Comparison of ENCODE assay signal across 15 mouse cellular contexts in the genomic region with DNA sequence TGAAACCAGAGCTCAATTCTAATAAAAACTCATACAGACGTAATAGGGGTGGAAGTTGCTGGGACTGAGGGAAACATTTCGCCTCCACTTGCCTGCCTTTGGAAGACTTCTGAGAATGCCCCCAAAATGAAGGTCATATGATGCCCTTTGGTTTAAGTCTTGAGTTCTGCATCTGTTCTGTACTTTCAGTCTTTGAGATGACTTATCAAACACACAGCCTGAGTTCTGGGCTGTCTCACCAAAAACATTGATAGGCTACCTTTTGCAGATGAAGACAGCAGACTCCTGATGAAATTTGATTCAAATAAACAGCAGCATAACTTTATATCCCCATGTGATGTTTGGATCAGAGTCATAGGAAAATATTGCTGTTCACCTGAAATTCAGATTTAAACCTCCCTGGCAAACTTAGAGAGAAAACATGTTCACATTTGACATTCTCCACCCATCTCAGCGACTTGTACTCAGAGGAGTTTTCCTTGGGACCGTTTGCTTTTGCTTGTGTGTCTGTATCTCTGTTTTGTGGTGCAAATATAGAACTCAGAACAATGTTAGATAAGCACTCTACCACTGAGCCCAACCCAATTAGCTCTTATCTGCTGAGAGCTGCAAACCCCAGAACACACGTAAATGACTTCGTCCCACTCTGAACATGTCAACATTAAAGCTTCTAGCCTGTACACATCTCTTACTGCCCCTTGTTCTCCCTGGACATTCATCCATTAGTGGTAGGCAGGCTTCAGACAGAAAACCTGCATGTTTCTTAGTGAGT.
A peak's percentile ranks its signal among the peaks of the same experiment; 100 is the strongest.
DNase-seq lines count a peak whose midpoint lies in the region; ATAC-seq and TF ChIP-seq lines count a peak whose summit lies in the region.
"Had no signal": no experiment of that assay in that cellular context is flagged by ENCODE, and none has a peak within 500 bp of the region (broad histone marks: within the 10 kb centered on the region; RNA-seq: fewer than 3 reads in every experiment).

No protein-coding gene starts in this region.

- peaks cover 39% of the 10 kb centered on the region for H3K4me1 ChIP-seq in embryonic facial prominence, embryonic 13.5 days
- peaks cover 25% of the 10 kb centered on the region for H3K4me1 ChIP-seq in embryonic facial prominence, embryonic 10.5 days
- peaks cover 31% of the 10 kb centered on the region for H3K4me1 ChIP-seq in hindbrain, embryonic 10.5 days (replicated peaks)
- 0 out of 2 replicates have a peak, but pooled peaks cover 5% of the 10 kb centered on the region for H3K4me1 ChIP-seq in hindbrain, postnatal 0 days (ENCODE audit: insufficient read depth, low read length)
- H3K4me1 ChIP-seq in limb, embryonic 13.5 days = peaks cover 36% of the 10 kb centered on the region
- peaks cover 3% of the 10 kb centered on the region; the same call in 1 of the 2 replicates for H3K4me1 ChIP-seq in stomach, embryonic 14.5 days (ENCODE audit: control insufficient read depth, insufficient read depth, low read length)

- H3K9me3 ChIP-seq in embryonic facial prominence, embryonic 13.5 days = no peaks in the 10 kb centered on the region
- H3K9me3 ChIP-seq in embryonic facial prominence, embryonic 10.5 days = no peaks in the 10 kb centered on the region
- no peaks in the 10 kb centered on the region for H3K9me3 ChIP-seq in hindbrain, embryonic 10.5 days
- H3K9me3 ChIP-seq in hindbrain, postnatal 0 days (ENCODE audit: low read length) = no peaks in the 10 kb centered on the region
- no peaks in the 10 kb centered on the region for H3K9me3 ChIP-seq in limb, embryonic 13.5 days
- no peaks in the 10 kb centered on the region for H3K9me3 ChIP-seq in stomach, embryonic 14.5 days (ENCODE audit: control insufficient read depth, low read depth, low read length)
- H3K9me3 ChIP-seq: neural tube, embryonic 12.5 days had no signal

- H3K9ac ChIP-seq in embryonic facial prominence, embryonic 13.5 days = no peak overlapping the region
- no peak overlapping the region for H3K9ac ChIP-seq in hindbrain, postnatal 0 days (replicated peaks; ENCODE audit: low read length)
- H3K9ac ChIP-seq in limb, embryonic 13.5 days = no peak overlapping the region
- H3K9ac ChIP-seq in stomach, embryonic 14.5 days (replicated peaks; ENCODE audit: low read depth, low read length) = no peak overlapping the region
- H3K9ac ChIP-seq: neural tube, embryonic 12.5 days had no signal

- H3K27ac ChIP-seq in embryonic facial prominence, embryonic 13.5 days = peak overlapping the region; percentile 44
- no peak overlapping the region for H3K27ac ChIP-seq in embryonic facial prominence, embryonic 10.5 days (replicated peaks)
- peak overlapping the region; percentile 71 for H3K27ac ChIP-seq in hindbrain, embryonic 10.5 days
- H3K27ac ChIP-seq in hindbrain, postnatal 0 days = no peak overlapping the region
- peak overlapping the region; percentile 67; the same call in 1 of the 2 replicates for H3K27ac ChIP-seq in limb, embryonic 13.5 days
- 0 out of 2 replicates have a peak overlapping the region, but pooled peaks have one; percentile 18 for H3K27ac ChIP-seq in stomach, embryonic 14.5 days (ENCODE audit: low read length)
- H3K27ac ChIP-seq: neural tube, embryonic 12.5 days had no signal

- H3K36me3 ChIP-seq in embryonic facial prominence, embryonic 13.5 days = no peaks in the 10 kb centered on the region
- no peaks in the 10 kb centered on the region for H3K36me3 ChIP-seq in embryonic facial prominence, embryonic 10.5 days (replicated peaks)
- no peaks in the 10 kb centered on the region for H3K36me3 ChIP-seq in hindbrain, embryonic 10.5 days
- H3K36me3 ChIP-seq in hindbrain, postnatal 0 days (ENCODE audit: insufficient read depth, low read length) = no peaks in the 10 kb centered on the region
- no peaks in the 10 kb centered on the region for H3K36me3 ChIP-seq in limb, embryonic 13.5 days
- H3K36me3 ChIP-seq in stomach, embryonic 14.5 days (ENCODE audit: control insufficient read depth, insufficient read depth, low read length) = no peaks in the 10 kb centered on the region
- H3K36me3 ChIP-seq: neural tube, embryonic 12.5 days had no signal

- H3K27me3 ChIP-seq in embryonic facial prominence, embryonic 13.5 days = no peaks in the 10 kb centered on the region
- H3K27me3 ChIP-seq in embryonic facial prominence, embryonic 10.5 days (replicated peaks; ENCODE audit: low read depth, poor library complexity, severe bottlenecking) = no peaks in the 10 kb centered on the region
- H3K27me3 ChIP-seq in hindbrain, embryonic 10.5 days (ENCODE audit: insufficient read depth, poor library complexity, severe bottlenecking) = peaks cover 4% of the 10 kb centered on the region; the same call in 1 of the 2 replicates
- no peaks in the 10 kb centered on the region for H3K27me3 ChIP-seq in hindbrain, postnatal 0 days (ENCODE audit: insufficient read depth, low read length)
- no peaks in the 10 kb centered on the region for H3K27me3 ChIP-seq in limb, embryonic 13.5 days
- no peaks in the 10 kb centered on the region for H3K27me3 ChIP-seq in stomach, embryonic 14.5 days (ENCODE audit: control insufficient read depth, insufficient read depth, low read length)
- H3K27me3 ChIP-seq: CH12.LX; neural tube, embryonic 12.5 days had no signal

- 71% methylated on average over 6 of the region's 6 CpGs for WGBS in embryonic facial prominence, embryonic 13.5 days
- whole genome bisulfite sequencing in embryonic facial prominence, embryonic 10.5 days = 88% methylated on average over 6 of the region's 6 CpGs
- 89% methylated on average over 6 of the region's 6 CpGs for WGBS in hindbrain, embryonic 10.5 days
- 86% methylated on average over 6 of the region's 6 CpGs for WGBS in hindbrain, postnatal 0 days
- WGBS in limb, embryonic 13.5 days = 71% methylated on average over 6 of the region's 6 CpGs
- WGBS in stomach, embryonic 14.5 days = 66% methylated on average over 6 of the region's 6 CpGs

- no peak overlapping the region for H3K4me2 ChIP-seq in embryonic facial prominence, embryonic 13.5 days
- no peak overlapping the region for H3K4me2 ChIP-seq in hindbrain, postnatal 0 days (ENCODE audit: low read depth, low read length)
- H3K4me2 ChIP-seq in limb, embryonic 13.5 days (replicated peaks) = no peak overlapping the region
- H3K4me2 ChIP-seq in stomach, embryonic 14.5 days (replicated peaks; ENCODE audit: low read depth, low read length) = no peak overlapping the region
- H3K4me2 ChIP-seq: neural tube, embryonic 12.5 days had no signal

- DNase-seq in embryonic facial prominence, embryonic 10.5 days (ENCODE audit: low spot score) = no peak
- DNase-seq in hindbrain, embryonic 10.5 days (ENCODE audit: low spot score) = no peak
- no peak for DNase-seq in hindbrain, postnatal 0 days (ENCODE audit: low spot score)
- DNase-seq in lung, postnatal 36 days = no peak
- DNase-seq in gastrocnemius, postnatal 14 days = no peak
- DNase-seq: adrenal gland, postnatal 14 days; cerebellum, adult 11-12 months; lung, postnatal 4 days had no signal

- ATAC-seq in embryonic facial prominence, embryonic 13.5 days (ENCODE audit: insufficient number of reproducible peaks, insufficient read depth, low FRiP score, low TSS enrichment, low read depth) = no peak
- no peak for ATAC-seq in hindbrain, postnatal 0 days
- ATAC-seq in limb, embryonic 13.5 days (ENCODE audit: low FRiP score, low read depth) = no peak
- peak; percentile 51; the same call in 1 of the 2 replicates for ATAC-seq in stomach, embryonic 14.5 days (ENCODE audit: insufficient number of reproducible peaks, insufficient read depth, low FRiP score, low read depth)
- ATAC-seq: hindbrain, embryonic 16.5 days had no signal

- no peak overlapping the region for H3K4me3 ChIP-seq in embryonic facial prominence, embryonic 13.5 days
- no peak overlapping the region for H3K4me3 ChIP-seq in embryonic facial prominence, embryonic 10.5 days
- no peak overlapping the region for H3K4me3 ChIP-seq in hindbrain, embryonic 10.5 days
- H3K4me3 ChIP-seq in hindbrain, postnatal 0 days (ENCODE audit: low read length) = no peak overlapping the region
- no peak overlapping the region for H3K4me3 ChIP-seq in limb, embryonic 13.5 days
- no peak overlapping the region for H3K4me3 ChIP-seq in stomach, embryonic 14.5 days (ENCODE audit: low read depth, low read length)
- H3K4me3 ChIP-seq: erythroblast, embryonic 14.5 days; neural tube, embryonic 12.5 days had no signal

- TF ChIP-seq CTCF in hindbrain, postnatal 0 days (IDR thresholded peaks at IDR 0.05; ENCODE audit: low read depth) = no peak

- intact Hi-C loops in gastrocnemius, postnatal 14 days (cut with DNase I; ENCODE audit: low total_unique reads) = no loop called here

Comparison
In these comparisons a context has a peak if more than half of its experiments do, and no peak if none do; other contexts are left out.
1. H3K27ac ChIP-seq: peak in embryonic facial prominence, embryonic 13.5 days (single experiment), hindbrain, embryonic 10.5 days (single experiment), limb, embryonic 13.5 days (single experiment) and stomach, embryonic 14.5 days (single experiment); none in embryonic facial prominence, embryonic 10.5 days (single experiment) and hindbrain, postnatal 0 days (single experiment).